Mouse (Mus musculus): ENCODE data around the gene Uspl1. TPM values are rescaled to one million over a fixed set of nuclear protein-coding genes. Genes with fewer than 3 reads are reported as not detected.

Uspl1 gene
- polyA plus RNA-seq, 1 experiment: 12.2 TPM

GRCm38 (mm10) chr5:149215540-149215939, 31.4 kb downstream of the Uspl1 start:
- no peak overlapping the region for H3K4me3 ChIP-seq (ENCODE audit: insufficient read depth, low read depth, low read length)

GRCm38 (mm10) chr5:149217524-149218357, 33.6 kb downstream of the Uspl1 start:
- H3K27ac ChIP-seq (replicated peaks; ENCODE audit: low read depth, low read length): no peak overlapping the region
- no peak overlapping the region for H3K4me3 ChIP-seq (ENCODE audit: insufficient read depth, low read depth, low read length)
- no peaks in the 10 kb centered on the region for H3K4me1 ChIP-seq (ENCODE audit: control insufficient read depth, insufficient read depth, insufficient read length, low read length)

More at GRCm38 (mm10) chr5:149215540-149215939, 31.4 kb downstream of the Uspl1 start:
- H3K4me1 ChIP-seq (ENCODE audit: control insufficient read depth, insufficient read depth, insufficient read length, low read length): no peaks in the 10 kb centered on the region; the same call in 1 of the 2 replicates
- H3K27ac ChIP-seq (replicated peaks; ENCODE audit: low read depth, low read length): no peak overlapping the region

- no peaks in the 10 kb centered on the region for H3K4me1 ChIP-seq (ENCODE audit: control insufficient read depth, insufficient read depth, insufficient read length, low read length)
- H3K4me3 ChIP-seq (ENCODE audit: insufficient read depth, low read depth, low read length): no peak overlapping the region
- no peak overlapping the region for H3K27ac ChIP-seq (replicated peaks; ENCODE audit: low read depth, low read length)
These were observed 35.3 kb downstream of the Uspl1 start for GRCm38 (mm10) chr5:149219493-149219892.

- Histone ChIP-seq H3K4me1 (ENCODE audit: control insufficient read depth, insufficient read depth, insufficient read length, low read length) (no peaks in the 10 kb centered on the region), H3K4me3 (ENCODE audit: insufficient read depth, low read depth, low read length) (no peak overlapping the region), H3K27ac (replicated peaks; ENCODE audit: low read depth, low read length) (no peak overlapping the region)
These were observed 37.2 kb downstream of the Uspl1 start for GRCm38 (mm10) chr5:149221355-149221754.

- H3K4me3 ChIP-seq (ENCODE audit: insufficient read depth, low read depth, low read length): no peak overlapping the region
- no peaks in the 10 kb centered on the region for H3K4me1 ChIP-seq (ENCODE audit: control insufficient read depth, insufficient read depth, insufficient read length, low read length)
- H3K27ac ChIP-seq (replicated peaks; ENCODE audit: low read depth, low read length): no peak overlapping the region
These were observed 40.5 kb downstream of the Uspl1 start for GRCm38 (mm10) chr5:149224666-149225065.

GRCm38 (mm10) chr5:149228700-149229618, 44.8 kb downstream of the Uspl1 start:
- Histone ChIP-seq H3K27ac (replicated peaks; ENCODE audit: low read depth, low read length) (peak overlapping the region; percentile 95), H3K4me3 (ENCODE audit: insufficient read depth, low read depth, low read length) (peak overlapping the region; percentile 88), H3K4me1 (ENCODE audit: control insufficient read depth, insufficient read depth, insufficient read length, low read length) (no peaks in the 10 kb centered on the region)

- Histone ChIP-seq H3K4me3 (ENCODE audit: insufficient read depth, low read depth, low read length) (peak overlapping the region; percentile 88), H3K4me1 (ENCODE audit: control insufficient read depth, insufficient read depth, insufficient read length, low read length) (no peaks in the 10 kb centered on the region)
These were observed 45.6 kb downstream of the Uspl1 start for GRCm38 (mm10) chr5:149229619-149230339.

GRCm38 (mm10) chr5:149235002-149235401, 50.9 kb downstream of the Uspl1 start:
- Histone ChIP-seq H3K4me3 (ENCODE audit: insufficient read depth, low read depth, low read length) (no peak overlapping the region), H3K4me1 (ENCODE audit: control insufficient read depth, insufficient read depth, insufficient read length, low read length) (no peaks in the 10 kb centered on the region), H3K27ac (replicated peaks; ENCODE audit: low read depth, low read length) (no peak overlapping the region)

More at GRCm38 (mm10) chr5:149229619-149230339, 45.6 kb downstream of the Uspl1 start:
- peak overlapping the region; percentile 95 for H3K27ac ChIP-seq (replicated peaks; ENCODE audit: low read depth, low read length)

- H3K4me1 ChIP-seq (ENCODE audit: control insufficient read depth, insufficient read depth, insufficient read length, low read length): no peaks in the 10 kb centered on the region
- H3K4me3 ChIP-seq (ENCODE audit: insufficient read depth, low read depth, low read length): no peak overlapping the region
- no peak overlapping the region for H3K27ac ChIP-seq (replicated peaks; ENCODE audit: low read depth, low read length)
These were observed 53.2 kb downstream of the Uspl1 start for GRCm38 (mm10) chr5:149237221-149237950.

- Histone ChIP-seq H3K4me1 (ENCODE audit: control insufficient read depth, insufficient read depth, insufficient read length, low read length) (no peaks in the 10 kb centered on the region; the same call in 1 of the 2 replicates), H3K27ac (replicated peaks; ENCODE audit: low read depth, low read length) (no peak overlapping the region), H3K4me3 (ENCODE audit: insufficient read depth, low read depth, low read length) (no peak overlapping the region)
These were observed 58.3 kb downstream of the Uspl1 start for GRCm38 (mm10) chr5:149242467-149242866.

- no peak overlapping the region for H3K4me3 ChIP-seq (ENCODE audit: insufficient read depth, low read depth, low read length)
- no peaks in the 10 kb centered on the region; the same call in 1 of the 2 replicates for H3K4me1 ChIP-seq (ENCODE audit: control insufficient read depth, insufficient read depth, insufficient read length, low read length)
- H3K27ac ChIP-seq (replicated peaks; ENCODE audit: low read depth, low read length): no peak overlapping the region
These were observed 58.9 kb downstream of the Uspl1 start for GRCm38 (mm10) chr5:149243053-149243452.

- Histone ChIP-seq H3K4me1 (ENCODE audit: control insufficient read depth, insufficient read depth, insufficient read length, low read length) (no peaks in the 10 kb centered on the region; the same call in 1 of the 2 replicates), H3K4me3 (ENCODE audit: insufficient read depth, low read depth, low read length) (peak overlapping the region; percentile 24), H3K27ac (replicated peaks; ENCODE audit: low read depth, low read length) (peak overlapping the region; percentile 60)
These were observed 61.3 kb downstream of the Uspl1 start for GRCm38 (mm10) chr5:149245391-149245964.

GRCm38 (mm10) chr5:149245965-149246470, 61.9 kb downstream of the Uspl1 start:
- peak overlapping the region; percentile 24 for H3K4me3 ChIP-seq (ENCODE audit: insufficient read depth, low read depth, low read length)
- peak overlapping the region; percentile 60 for H3K27ac ChIP-seq (replicated peaks; ENCODE audit: low read depth, low read length)
- no peaks in the 10 kb centered on the region; the same call in 1 of the 2 replicates for H3K4me1 ChIP-seq (ENCODE audit: control insufficient read depth, insufficient read depth, insufficient read length, low read length)
